Mouse (Mus musculus): ENCODE measurements around the gene Cish. TPM values are rescaled to one million over a fixed set of nuclear protein-coding genes. Genes with fewer than 3 reads are reported as not detected.

The Cish gene
- polyA plus RNA-seq (2014; fragmentation: Nextera tagmentation; extraction: Ambion mirVana): 3.4 and 3.7 TPM in 2 replicates

GRCm38 (mm10) chr9:107296016-107296040 lies at the start of gene Cish:
TSS of gene Cish (plus strand) at chr9:107296026.
- Histone ChIP-seq H3K4me2 (ENCODE audit: low read depth, low read length) (peak within 1 kb of the TSS; percentile 79), H3K4me3 (ENCODE audit: low read depth, low read length) (peak within 1 kb of the TSS; percentile 53), H3K9ac (replicated peaks; ENCODE audit: low read length) (peak within 1 kb of the TSS; percentile 54), H3K27ac (replicated peaks; ENCODE audit: low read depth, low read length) (no peak within 1 kb of the TSS), H3K36me3 (replicated peaks; ENCODE audit: control insufficient read depth, insufficient read depth, low read depth, low read length) (no peaks in the 10 kb centered on the region), H3K27me3 (ENCODE audit: control insufficient read depth, insufficient read depth, low read length) (0 out of 2 replicates have a peak, but pooled peaks cover 2% of the 10 kb centered on the region), H3K4me1 (ENCODE audit: control insufficient read depth, insufficient read depth, low read length) (no peaks in the 10 kb centered on the region), H3K9me3 (replicated peaks; ENCODE audit: control insufficient read depth, low read length) (no peaks in the 10 kb centered on the region)
- DNase-seq (ENCODE audit: low spot score) (no peak), ATAC-seq (replicated peaks; ENCODE audit: insufficient number of reproducible peaks, low FRiP score, low TSS enrichment, low read depth) (no peak)

GRCm38 (mm10) chr9:107246170-107246569 lies 49.7 kb upstream of the Cish start:
- WGBS: 71% methylated on average over 4 of the region's 4 CpGs
- H3K9ac ChIP-seq (replicated peaks; ENCODE audit: low read length): no peak overlapping the region
- H3K27me3 ChIP-seq (ENCODE audit: control insufficient read depth, insufficient read depth, low read length): no peaks in the 10 kb centered on the region
- ATAC-seq (replicated peaks; ENCODE audit: insufficient number of reproducible peaks, low FRiP score, low TSS enrichment, low read depth) (no peak), DNase-seq (ENCODE audit: low spot score) (no peak)
- H3K9me3 ChIP-seq (replicated peaks; ENCODE audit: control insufficient read depth, low read length): no peaks in the 10 kb centered on the region
- H3K4me2 ChIP-seq (ENCODE audit: low read depth, low read length): no peak overlapping the region
- H3K4me1 ChIP-seq (ENCODE audit: control insufficient read depth, insufficient read depth, low read length): no peaks in the 10 kb centered on the region
- H3K27ac ChIP-seq (replicated peaks; ENCODE audit: low read depth, low read length): no peak overlapping the region
- H3K36me3 ChIP-seq (replicated peaks; ENCODE audit: control insufficient read depth, insufficient read depth, low read depth, low read length): no peaks in the 10 kb centered on the region
- H3K4me3 ChIP-seq (ENCODE audit: low read depth, low read length): no peak overlapping the region

- no peaks in the 10 kb centered on the region for H3K9me3 ChIP-seq (replicated peaks; ENCODE audit: control insufficient read depth, low read length)
- H3K4me3 ChIP-seq (ENCODE audit: low read depth, low read length): no peak overlapping the region
- H3K4me1 ChIP-seq (ENCODE audit: control insufficient read depth, insufficient read depth, low read length): no peaks in the 10 kb centered on the region
- ATAC-seq (replicated peaks; ENCODE audit: insufficient number of reproducible peaks, low FRiP score, low TSS enrichment, low read depth) (no peak), DNase-seq (ENCODE audit: low spot score) (no peak)
- 75% methylated on average over 6 of the region's 6 CpGs for WGBS
- H3K27ac ChIP-seq (replicated peaks; ENCODE audit: low read depth, low read length): no peak overlapping the region
- no peaks in the 10 kb centered on the region for H3K27me3 ChIP-seq (ENCODE audit: control insufficient read depth, insufficient read depth, low read length)
- no peaks in the 10 kb centered on the region for H3K36me3 ChIP-seq (replicated peaks; ENCODE audit: control insufficient read depth, insufficient read depth, low read depth, low read length)
- no peak overlapping the region for H3K9ac ChIP-seq (replicated peaks; ENCODE audit: low read length)
- H3K4me2 ChIP-seq (ENCODE audit: low read depth, low read length): no peak overlapping the region
These were observed 46.7 kb upstream of the Cish start for GRCm38 (mm10) chr9:107249154-107249553.

GRCm38 (mm10) chr9:107250416-107251337 lies 45.1 kb upstream of the Cish start:
- DNase-seq (ENCODE audit: low spot score): no peak
- no peak for ATAC-seq (replicated peaks; ENCODE audit: insufficient number of reproducible peaks, low FRiP score, low TSS enrichment, low read depth)
- Histone ChIP-seq H3K27ac (replicated peaks; ENCODE audit: low read depth, low read length) (no peak overlapping the region), H3K9ac (replicated peaks; ENCODE audit: low read length) (no peak overlapping the region), H3K9me3 (replicated peaks; ENCODE audit: control insufficient read depth, low read length) (no peaks in the 10 kb centered on the region), H3K27me3 (ENCODE audit: control insufficient read depth, insufficient read depth, low read length) (no peaks in the 10 kb centered on the region), H3K4me1 (ENCODE audit: control insufficient read depth, insufficient read depth, low read length) (no peaks in the 10 kb centered on the region), H3K4me3 (ENCODE audit: low read depth, low read length) (no peak overlapping the region), H3K36me3 (replicated peaks; ENCODE audit: control insufficient read depth, insufficient read depth, low read depth, low read length) (no peaks in the 10 kb centered on the region), H3K4me2 (ENCODE audit: low read depth, low read length) (no peak overlapping the region)
- 87% methylated on average over 14 of the region's 14 CpGs for WGBS

- WGBS: 26% methylated on average over 5 of the region's 5 CpGs
- Histone ChIP-seq H3K9ac (replicated peaks; ENCODE audit: low read length) (no peak overlapping the region), H3K36me3 (replicated peaks; ENCODE audit: control insufficient read depth, insufficient read depth, low read depth, low read length) (no peaks in the 10 kb centered on the region), H3K9me3 (replicated peaks; ENCODE audit: control insufficient read depth, low read length) (no peaks in the 10 kb centered on the region), H3K27ac (replicated peaks; ENCODE audit: low read depth, low read length) (no peak overlapping the region), H3K4me3 (ENCODE audit: low read depth, low read length) (no peak overlapping the region), H3K4me1 (ENCODE audit: control insufficient read depth, insufficient read depth, low read length) (no peaks in the 10 kb centered on the region), H3K27me3 (ENCODE audit: control insufficient read depth, insufficient read depth, low read length) (no peaks in the 10 kb centered on the region), H3K4me2 (ENCODE audit: low read depth, low read length) (no peak overlapping the region)
- no peak for DNase-seq (ENCODE audit: low spot score)
- no peak for ATAC-seq (replicated peaks; ENCODE audit: insufficient number of reproducible peaks, low FRiP score, low TSS enrichment, low read depth)
These were observed 43.7 kb upstream of the Cish start for GRCm38 (mm10) chr9:107252164-107252563.

GRCm38 (mm10) chr9:107254476-107254875 lies 41.4 kb upstream of the Cish start:
- Histone ChIP-seq H3K9me3 (replicated peaks; ENCODE audit: control insufficient read depth, low read length) (no peaks in the 10 kb centered on the region), H3K27me3 (ENCODE audit: control insufficient read depth, insufficient read depth, low read length) (no peaks in the 10 kb centered on the region), H3K27ac (replicated peaks; ENCODE audit: low read depth, low read length) (no peak overlapping the region), H3K36me3 (replicated peaks; ENCODE audit: control insufficient read depth, insufficient read depth, low read depth, low read length) (no peaks in the 10 kb centered on the region), H3K4me3 (ENCODE audit: low read depth, low read length) (no peak overlapping the region), H3K4me2 (ENCODE audit: low read depth, low read length) (no peak overlapping the region), H3K9ac (replicated peaks; ENCODE audit: low read length) (no peak overlapping the region), H3K4me1 (ENCODE audit: control insufficient read depth, insufficient read depth, low read length) (no peaks in the 10 kb centered on the region)
- no peak for DNase-seq (ENCODE audit: low spot score)
- no peak for ATAC-seq (replicated peaks; ENCODE audit: insufficient number of reproducible peaks, low FRiP score, low TSS enrichment, low read depth)
- WGBS: 82% methylated on average over 12 of the region's 12 CpGs

- Histone ChIP-seq H3K4me3 (ENCODE audit: low read depth, low read length) (no peak overlapping the region), H3K4me2 (ENCODE audit: low read depth, low read length) (no peak overlapping the region), H3K9ac (replicated peaks; ENCODE audit: low read length) (no peak overlapping the region), H3K4me1 (ENCODE audit: control insufficient read depth, insufficient read depth, low read length) (no peaks in the 10 kb centered on the region), H3K27me3 (ENCODE audit: control insufficient read depth, insufficient read depth, low read length) (no peaks in the 10 kb centered on the region), H3K36me3 (replicated peaks; ENCODE audit: control insufficient read depth, insufficient read depth, low read depth, low read length) (no peaks in the 10 kb centered on the region), H3K9me3 (replicated peaks; ENCODE audit: control insufficient read depth, low read length) (no peaks in the 10 kb centered on the region), H3K27ac (replicated peaks; ENCODE audit: low read depth, low read length) (no peak overlapping the region)
- ATAC-seq (replicated peaks; ENCODE audit: insufficient number of reproducible peaks, low FRiP score, low TSS enrichment, low read depth) (no peak), DNase-seq (ENCODE audit: low spot score) (no peak)
- WGBS: 78% methylated on average over 3 of the region's 3 CpGs
These were observed 40.9 kb upstream of the Cish start for GRCm38 (mm10) chr9:107254925-107255324.

- WGBS: 49% methylated on average over 3 of the region's 3 CpGs
- Histone ChIP-seq H3K9ac (replicated peaks; ENCODE audit: low read length) (no peak overlapping the region), H3K9me3 (replicated peaks; ENCODE audit: control insufficient read depth, low read length) (no peaks in the 10 kb centered on the region), H3K4me1 (ENCODE audit: control insufficient read depth, insufficient read depth, low read length) (no peaks in the 10 kb centered on the region), H3K4me3 (ENCODE audit: low read depth, low read length) (no peak overlapping the region), H3K36me3 (replicated peaks; ENCODE audit: control insufficient read depth, insufficient read depth, low read depth, low read length) (no peaks in the 10 kb centered on the region), H3K4me2 (ENCODE audit: low read depth, low read length) (no peak overlapping the region), H3K27ac (replicated peaks; ENCODE audit: low read depth, low read length) (no peak overlapping the region), H3K27me3 (ENCODE audit: control insufficient read depth, insufficient read depth, low read length) (no peaks in the 10 kb centered on the region)
- no peak for ATAC-seq (replicated peaks; ENCODE audit: insufficient number of reproducible peaks, low FRiP score, low TSS enrichment, low read depth)
- no peak for DNase-seq (ENCODE audit: low spot score)
These were observed 40.2 kb upstream of the Cish start for GRCm38 (mm10) chr9:107255596-107255995.

All from embryonic facial prominence, embryonic 11.5 days (tissue).